Mouse (Mus musculus) hematopoietic stem cell, adult 5-6 weeks (primary cell): ENCODE measurements around the gene Tmem38a. TPM values are rescaled to one million over a fixed set of nuclear protein-coding genes. Genes with fewer than 3 reads are reported as not detected.

ENCODE experiments used
- ATAC-seq, 2 experiments: fragments of 125-278 bp in 1 of 2; replicated peaks in 1 of 2; 2 replicates each; pipeline ENCODE4 v1.8.0; 2016 to 2017; ENCODE audit warnings: inconsistent platforms in 2 of 2, mild to moderate bottlenecking in 2 of 2, moderate number of reproducible peaks in 2 of 2, low read depth in 1 of 2, moderate TSS enrichment in 1 of 2; ENCODE audit not compliant: low FRiP score in 2 of 2, poor library complexity in 2 of 2, severe bottlenecking in 2 of 2, insufficient read depth in 1 of 2, low TSS enrichment in 1 of 2
- total RNA-seq: library from RNA; stranded (forward); fragments of 172-1452, 232-1000 nt; gene quantifications from 2 replicates; pipeline ENCODE4 v1.2.3, GENCODE M21; 2017

Tmem38a gene
- 4.1 and 4.2 TPM in 2 replicates for total RNA-seq

DNA sequence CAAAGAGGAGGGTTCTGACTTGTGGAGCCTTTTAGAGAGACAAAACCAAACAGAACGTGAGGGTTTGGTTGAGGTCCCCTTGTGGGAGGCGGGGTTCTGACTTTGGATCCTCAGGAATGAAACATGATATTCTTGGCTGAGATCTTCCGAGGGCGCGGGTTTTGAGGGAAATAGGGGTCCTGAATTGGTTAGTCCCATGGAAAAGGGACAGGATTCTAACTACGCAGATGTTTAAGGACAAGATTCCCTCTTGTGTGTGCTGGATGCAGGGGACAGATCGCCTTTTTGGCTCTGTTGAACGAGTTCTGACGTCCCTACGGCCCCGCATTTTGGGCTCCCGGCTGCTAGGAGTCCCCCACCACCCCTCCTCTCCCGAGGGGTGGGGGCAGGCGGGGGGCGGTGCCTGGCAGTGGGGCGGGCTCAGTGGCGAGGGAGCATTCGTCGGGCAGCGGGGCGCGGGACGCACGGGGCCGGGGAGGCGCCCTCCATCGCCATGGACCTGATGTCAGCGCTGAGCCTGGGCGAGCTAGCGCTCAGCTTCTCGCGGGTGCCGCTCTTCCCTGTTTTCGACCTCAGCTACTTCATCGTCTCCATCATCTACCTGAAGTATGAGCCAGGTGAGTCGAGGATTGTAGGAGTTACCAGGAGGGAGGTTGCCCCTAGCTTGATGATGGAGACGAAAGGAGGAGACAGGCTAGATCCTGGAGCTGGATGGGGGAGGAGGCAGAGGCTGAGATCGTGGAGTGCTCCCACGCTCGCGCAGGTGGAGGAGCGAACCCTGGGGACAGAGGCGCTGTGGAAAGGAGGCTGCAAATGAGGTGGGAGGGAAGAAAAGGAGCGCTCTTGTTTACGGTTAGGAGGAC lies at the start of gene Tmem38a:
TSS of gene Tmem38a (plus strand) at position 445 of the 863 bp plus-strand sequence.
- peak; percentile 25 to 36; a peak in 3 of 4 replicates for ATAC-seq

DNA sequence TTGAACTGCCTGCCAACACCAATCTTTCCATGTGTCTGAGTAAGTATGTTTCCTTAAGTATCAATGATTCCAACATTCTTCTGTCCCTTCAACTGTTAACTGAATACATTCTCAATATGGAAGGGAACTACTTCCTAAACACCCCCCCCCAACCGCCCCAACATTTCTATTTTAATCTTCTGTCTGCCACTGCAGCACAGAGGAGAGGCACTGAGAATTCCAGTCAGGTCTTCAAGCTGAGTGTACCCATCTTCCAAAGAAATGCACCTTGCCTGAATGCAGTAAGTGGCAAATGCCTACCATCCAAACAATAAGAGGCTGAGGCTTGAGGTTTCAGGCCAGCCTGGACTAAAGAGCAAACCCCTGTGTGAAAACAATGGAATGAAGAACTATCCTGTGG lies 39.8 kb upstream of the Tmem38a start:
- no peak for ATAC-seq

DNA sequence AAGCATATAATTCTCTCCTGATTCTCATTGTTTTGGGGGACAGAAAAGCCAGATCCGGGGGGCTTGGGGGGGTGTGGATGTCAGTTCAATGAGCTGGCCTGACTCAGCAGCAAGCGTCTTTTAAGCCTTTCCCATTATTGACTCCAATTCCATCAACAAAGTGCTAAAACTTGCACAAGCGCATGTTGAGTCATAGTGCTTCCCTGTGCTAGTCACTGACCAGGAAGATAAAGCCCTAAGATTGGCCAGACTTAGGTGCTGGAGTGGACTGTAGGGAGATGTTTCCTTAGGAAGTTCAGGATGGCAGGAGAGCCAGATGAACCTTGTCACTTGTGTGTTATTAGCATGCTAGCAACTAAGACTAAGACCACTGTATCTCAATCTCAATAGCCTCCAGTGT lies 37.0 kb upstream of the Tmem38a start:
- ATAC-seq, result no peak

DNA sequence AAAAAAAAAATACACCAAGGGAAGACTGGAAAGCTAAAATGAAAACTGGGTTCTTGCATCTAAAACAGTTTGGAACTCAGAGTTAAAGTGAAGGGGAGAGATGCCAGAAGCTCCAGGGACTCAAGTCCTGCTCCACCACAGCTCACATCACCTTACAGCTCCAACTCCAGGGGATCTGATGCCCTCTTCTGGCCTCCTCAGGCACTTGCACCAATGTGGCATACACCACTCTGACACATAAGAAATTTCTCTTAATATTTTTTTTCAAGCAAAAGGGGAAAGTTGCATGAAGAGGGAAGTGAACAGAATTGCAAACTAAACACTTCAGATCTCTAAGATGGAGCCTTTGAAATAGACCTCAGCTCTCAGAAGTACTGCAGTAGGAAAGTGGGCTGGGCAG lies 32.6 kb upstream of the Tmem38a start:
- peak in 1 of 2 experiments; percentile 33; a peak in 2 of 4 replicates for ATAC-seq

DNA sequence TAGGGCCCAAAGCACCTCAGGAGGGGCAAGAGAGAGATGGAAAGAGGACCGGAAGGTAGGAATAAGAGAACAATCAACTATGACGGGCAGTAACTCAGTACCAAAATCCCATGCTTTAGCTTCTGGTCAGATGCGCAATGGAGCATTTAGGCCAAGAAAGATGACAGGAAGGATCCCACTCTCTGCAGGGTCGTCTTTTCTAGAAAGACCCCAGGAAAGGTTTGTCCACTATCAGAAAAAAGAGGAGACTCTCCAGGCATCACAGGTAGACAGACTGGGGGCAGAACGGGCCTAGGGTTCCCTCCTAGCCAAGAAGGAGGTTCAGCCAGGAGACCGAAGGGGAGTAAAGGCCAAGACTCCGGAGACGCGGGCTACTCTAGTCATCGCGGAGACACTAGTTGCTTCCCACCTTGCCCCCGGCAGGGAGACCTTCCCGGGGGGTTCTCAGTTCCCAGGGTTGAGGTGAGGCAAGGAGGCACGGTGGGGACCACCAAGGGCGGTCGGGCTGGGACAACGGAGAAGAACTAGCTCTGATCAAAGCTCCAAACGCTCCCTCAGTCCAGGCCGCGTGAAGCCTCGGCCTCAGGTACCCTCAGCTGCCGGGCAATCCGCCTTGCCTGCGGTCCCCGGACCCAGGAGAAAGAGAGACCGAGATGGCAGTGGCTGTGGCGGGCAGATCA lies 24.6 kb upstream of the Tmem38a start:
- no peak for ATAC-seq

DNA sequence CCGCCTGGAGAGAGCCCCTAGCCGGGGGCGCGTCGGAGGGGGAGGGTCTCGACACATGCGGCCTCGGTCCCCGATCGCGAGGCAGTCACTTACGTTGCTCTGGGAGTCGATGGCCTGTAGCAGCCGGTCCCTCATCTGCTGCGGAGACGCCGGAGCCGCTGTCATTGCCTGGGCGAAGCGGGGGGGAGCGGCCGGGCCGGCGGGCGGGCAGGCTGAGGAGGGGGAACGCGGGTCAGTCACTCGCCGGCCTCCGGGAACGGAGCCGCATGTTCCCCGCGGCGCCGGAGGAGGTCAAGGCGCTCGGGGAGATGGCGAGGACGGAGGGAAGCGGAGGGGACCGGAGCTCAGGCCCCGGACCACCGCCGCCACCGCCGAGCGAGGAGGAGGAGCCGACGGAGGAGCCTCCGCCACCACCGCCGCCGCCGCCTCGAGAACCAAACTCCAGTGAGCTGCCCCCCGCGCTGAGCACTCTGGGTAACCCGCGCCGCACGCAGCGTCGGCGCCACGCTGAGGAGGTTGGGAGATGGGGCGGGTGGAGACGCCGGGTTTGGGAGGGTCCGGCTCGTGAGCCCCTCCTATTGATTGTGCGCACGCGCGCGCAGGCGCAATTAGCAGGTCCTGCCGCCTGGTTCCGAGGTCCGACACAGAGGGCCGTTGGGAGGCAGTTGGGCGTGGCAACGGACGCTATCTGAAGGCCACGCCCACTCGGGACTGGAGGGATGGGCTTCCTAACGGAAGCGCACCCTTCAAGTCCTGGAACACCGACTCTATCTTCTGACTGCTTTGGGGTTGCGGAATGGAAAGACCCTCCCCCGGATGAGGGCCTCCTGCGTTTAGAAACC lies 23.8 kb upstream of the Tmem38a start, which contains the start of gene Med26:
TSS of gene Med26 (minus strand) at position 469 of the 842 bp plus-strand sequence.
- peak; percentile 90 to 91 for ATAC-seq

DNA sequence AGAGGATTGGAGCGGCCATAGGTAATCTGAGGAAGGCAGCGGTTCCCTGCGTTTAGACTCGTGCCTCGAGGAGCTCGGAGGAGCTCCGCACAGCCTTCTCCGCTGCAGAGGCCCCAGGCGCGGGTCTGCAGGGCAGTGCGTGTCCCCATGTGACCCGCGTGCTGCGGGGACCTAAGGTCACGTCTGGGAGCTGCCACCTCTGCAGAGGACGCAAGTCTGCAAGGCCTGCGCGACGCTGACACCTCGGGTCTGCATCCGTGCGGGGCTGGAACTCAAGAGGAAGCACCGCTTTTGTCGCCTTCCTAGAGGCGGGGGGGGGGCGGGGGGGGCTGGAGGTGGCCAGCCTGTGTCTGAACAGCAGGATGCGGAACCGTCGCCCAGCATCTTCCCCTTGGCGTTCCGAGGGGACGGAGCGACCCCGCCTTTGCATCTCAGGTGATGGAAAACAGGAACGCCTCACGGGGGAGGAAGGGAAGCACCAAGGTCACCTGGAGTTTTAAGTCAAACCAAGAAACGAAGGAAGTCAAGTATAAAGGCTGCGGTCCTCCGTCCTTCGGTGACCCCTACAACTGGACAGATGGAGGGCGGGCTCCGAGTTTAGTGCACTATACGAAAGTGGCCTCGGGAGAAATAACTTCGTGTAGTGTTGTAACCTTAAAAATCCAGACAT lies 23.1 kb upstream of the Tmem38a start:
- peak in 1 of 2 experiments; percentile 65; a peak in 2 of 4 replicates for ATAC-seq

DNA sequence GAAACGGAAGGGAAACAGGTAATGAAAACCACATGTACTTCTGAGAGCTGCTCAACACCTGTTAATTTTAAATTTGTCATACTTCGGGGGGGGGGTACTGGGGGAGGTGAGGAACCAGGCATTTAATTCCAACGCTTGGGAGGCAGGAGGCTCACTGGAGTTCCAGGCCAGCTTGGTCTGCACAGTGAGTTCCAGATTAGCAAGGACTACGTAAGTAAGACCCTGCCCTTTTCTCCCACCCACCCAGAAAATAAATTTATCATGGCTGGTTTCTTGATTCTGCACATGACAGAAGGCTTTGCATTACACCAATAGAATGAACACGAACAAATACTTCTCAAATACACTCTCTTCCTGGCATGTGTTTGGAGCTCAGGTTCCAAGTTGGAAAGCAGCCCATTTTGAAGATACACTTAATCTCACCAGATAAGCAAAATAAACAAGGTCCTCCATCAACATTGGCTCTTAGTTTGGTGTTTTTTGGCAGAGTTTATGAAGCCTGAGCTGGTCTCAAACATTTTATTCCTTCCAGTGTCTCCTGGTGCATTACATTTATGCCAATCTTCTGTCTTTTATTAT lies 22.5 kb upstream of the Tmem38a start:
- ATAC-seq, result no peak

DNA sequence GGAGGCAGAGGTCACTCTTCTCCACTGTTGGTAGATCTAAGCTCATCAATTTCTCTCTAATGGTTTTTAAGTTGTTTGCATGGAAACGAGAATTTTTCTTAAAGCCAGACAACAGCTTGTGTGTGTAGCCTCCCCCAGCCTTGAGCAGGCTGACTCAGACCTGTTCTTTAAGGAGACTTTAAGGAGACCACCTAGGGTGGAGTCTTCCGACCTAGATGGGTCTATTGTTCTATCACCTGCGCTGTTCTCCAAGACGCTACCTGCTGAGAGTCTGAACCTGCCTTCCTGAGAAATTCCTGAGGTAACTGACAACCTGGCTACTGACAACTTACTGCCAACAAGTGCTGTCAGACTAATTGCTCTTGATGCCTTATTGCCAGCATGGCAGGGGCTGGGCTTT lies 16.1 kb upstream of the Tmem38a start:
- no peak for ATAC-seq

DNA sequence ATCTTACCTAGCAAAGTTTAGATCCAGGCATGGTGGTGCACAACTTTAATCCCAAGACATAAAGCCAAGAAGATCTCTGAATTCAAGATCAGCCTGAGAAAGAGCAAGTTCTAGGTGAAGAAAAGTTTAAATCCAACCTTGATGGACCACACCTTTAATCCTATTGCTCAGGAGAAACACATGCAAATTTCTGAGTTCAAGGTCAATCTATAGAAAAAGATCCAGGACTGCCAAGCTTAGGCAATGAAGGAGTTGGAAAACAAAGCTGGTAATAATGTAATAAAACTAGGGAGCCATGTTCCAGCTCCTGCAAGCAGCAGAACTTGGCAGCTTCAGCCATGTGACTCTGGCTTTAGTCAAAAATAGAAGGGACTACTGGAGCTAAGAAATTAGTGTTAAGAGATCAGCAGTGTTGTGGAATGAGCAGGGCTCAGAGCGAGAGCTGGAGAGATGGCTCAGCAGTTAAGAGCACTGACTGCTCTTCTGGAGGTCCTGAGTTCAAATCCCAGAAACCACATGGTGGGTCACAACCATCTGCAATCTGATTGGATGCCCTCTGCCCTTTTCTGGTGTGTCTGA lies 10.7 kb upstream of the Tmem38a start:
- ATAC-seq, result no peak

DNA sequence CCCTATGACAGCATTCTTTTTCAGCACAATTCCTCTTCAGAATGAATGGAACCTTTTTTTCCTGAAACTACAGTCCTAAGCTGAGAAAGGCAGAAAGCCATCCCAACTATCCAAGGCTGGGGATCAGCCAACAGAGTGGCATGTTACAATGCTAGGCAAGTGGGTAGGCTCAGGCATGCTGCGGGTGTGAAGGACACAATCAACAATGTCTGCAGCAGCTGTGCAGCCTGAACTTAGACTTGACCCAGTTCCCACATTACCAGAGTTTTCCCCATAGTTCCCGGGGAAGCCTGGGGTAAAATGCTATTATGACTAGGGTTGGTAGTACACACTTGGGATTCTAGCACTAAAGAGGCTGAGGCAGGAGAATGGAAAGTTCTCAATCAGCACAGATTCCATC lies 5.9 kb upstream of the Tmem38a start:
- ATAC-seq, result no peak

DNA sequence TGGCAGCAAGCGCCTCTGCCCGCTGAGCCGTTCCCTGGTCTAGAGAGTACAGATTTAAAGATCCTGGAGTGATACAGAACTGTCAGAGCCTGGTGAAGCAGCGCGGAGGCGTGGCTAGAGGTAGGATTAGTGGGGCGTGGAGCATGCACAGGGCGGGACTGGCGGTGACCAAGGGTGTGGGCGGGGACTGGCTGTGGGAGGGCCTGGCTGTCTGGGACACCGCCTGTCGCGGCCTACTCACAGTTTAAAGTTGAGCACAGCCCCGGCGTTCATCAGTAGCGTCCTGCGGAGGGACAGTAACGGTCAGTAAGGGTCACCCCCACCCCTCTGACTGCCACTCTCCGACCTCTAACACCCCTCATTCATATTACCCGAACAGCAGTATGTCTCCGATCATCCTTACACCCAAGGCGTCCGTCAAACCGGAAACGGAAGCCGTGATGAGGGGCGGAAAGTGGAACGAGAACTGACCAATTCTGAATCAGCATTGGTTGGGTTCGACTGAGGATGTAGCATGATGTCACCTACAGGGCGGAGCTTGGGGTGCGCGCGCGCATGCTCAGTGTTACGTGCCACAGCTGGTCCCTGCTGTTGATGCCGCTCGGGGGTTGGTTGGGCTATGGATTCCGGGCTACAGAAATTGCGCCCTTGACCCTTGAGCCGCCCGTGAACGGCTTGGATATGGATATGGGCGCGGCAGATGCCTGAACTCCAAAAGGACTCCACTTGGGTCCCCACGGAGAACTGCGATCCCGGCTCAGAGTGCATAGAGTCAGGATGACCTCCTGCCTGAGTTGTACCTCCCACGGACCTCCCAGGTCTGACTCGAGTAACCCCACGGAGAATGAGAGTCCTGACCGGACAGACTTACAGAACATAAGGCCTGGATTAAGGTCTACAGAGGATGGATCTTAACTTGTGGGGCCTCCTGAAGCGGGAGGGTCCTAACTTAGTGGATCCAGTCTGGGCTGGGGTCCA lies 933 bp upstream of the Tmem38a start, which contains the start of gene Smim7:
TSS of gene Smim7 (minus strand) at position 456 of the 978 bp plus-strand sequence.
- ATAC-seq, result peak; percentile 93 to 94

DNA sequence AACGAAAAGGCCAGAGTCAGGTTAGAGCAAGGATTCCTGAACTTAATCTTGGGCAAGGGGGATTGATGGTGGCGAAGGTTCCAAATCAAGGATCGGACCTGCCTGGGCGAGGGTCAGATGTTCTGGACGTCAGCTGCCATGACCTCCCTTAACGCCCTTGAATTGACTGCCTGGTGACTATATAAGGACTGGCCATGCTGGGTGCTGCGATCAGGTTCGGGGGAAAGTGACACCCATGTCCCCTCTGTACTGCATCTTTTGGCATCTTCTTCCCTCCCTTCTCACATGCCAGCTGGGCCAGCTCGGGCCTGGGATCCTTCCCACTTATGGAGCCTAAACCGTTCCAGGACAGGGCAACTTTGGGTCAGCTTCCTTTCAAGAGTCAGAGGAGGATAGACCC lies 652 bp downstream of the Tmem38a start:
- no peak for ATAC-seq

DNA sequence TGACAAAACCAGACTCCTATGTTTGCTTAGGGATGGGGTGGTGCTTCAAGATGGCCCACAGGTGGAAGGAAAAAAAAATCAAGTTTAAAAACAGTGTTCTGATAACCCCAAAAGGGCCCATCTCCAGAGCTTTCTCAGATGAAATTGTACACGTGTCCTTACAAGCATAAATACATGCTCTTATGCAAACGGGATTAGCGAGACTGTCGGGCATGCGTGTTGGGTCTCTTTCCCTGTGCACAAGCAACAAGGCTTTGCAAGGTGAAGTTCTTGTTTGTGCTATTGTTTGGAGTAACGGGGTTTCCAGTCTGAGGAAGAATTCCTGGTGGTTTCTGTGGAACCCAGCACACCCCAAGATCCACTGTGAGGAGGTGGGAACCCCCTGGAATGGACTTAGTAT lies 1.6 kb downstream of the Tmem38a start:
- no peak for ATAC-seq

DNA sequence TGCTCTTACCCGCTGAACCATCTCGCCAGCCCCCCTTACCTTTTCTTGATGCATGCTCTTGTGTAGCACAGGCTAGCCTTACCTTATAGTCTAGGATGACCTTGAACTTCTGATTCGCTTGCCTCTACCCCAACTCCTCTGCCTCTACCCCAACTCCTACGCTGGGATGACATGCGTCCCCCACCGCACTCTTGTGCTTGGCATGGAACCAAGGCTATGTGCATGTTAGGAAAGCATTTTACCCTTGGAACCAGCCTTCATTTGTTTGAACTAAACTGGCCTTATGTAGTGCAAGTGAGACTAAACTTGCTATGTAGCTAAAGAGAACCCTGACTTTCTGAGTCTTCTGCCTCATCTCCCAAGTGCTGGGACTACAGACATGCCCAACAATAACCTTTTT lies 4.1 kb downstream of the Tmem38a start:
- no peak for ATAC-seq
